Mouse (Mus musculus) c-Kit-positive CD71-negative TER-119-negative erythroid progenitor cells, embryonic 14.5 days (primary cell): ENCODE data around the gene Alkal2.

Source experiments
- DNase-seq: peaks from one replicate; pipeline ENCODE4 v3.0.0-alpha.2; 2013; ENCODE audit warnings: low read depth

Alkal2 gene

GRCm38 (mm10) chr12:30883986-30884621 is at the start of gene Alkal2:
TSS of gene Alkal2 (plus strand) at chr12:30884322.
- no peak for DNase-seq

GRCm38 (mm10) chr12:30848521-30848920 is 35.6 kb upstream of the Alkal2 start:
- no peak for DNase-seq

DNA sequence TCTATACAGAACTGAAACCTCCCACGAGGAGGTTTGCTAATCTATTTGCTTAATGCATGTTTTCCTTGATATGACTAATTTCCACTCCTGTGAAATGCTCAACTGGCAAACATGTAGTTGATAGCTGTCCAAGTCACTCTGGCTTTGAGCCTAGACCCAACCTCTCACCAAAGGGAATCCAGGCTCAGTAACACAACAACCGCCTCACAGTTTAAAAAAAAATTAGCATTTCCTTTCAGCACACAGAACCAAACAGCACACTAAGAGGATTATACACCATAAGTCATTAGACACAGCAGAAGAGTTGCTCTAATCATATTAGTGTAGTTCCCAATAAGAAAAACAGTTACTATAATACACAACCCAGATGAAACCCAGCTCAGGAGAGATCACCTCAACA is 33.2 kb upstream of the Alkal2 start:
- no peak for DNase-seq

DNA sequence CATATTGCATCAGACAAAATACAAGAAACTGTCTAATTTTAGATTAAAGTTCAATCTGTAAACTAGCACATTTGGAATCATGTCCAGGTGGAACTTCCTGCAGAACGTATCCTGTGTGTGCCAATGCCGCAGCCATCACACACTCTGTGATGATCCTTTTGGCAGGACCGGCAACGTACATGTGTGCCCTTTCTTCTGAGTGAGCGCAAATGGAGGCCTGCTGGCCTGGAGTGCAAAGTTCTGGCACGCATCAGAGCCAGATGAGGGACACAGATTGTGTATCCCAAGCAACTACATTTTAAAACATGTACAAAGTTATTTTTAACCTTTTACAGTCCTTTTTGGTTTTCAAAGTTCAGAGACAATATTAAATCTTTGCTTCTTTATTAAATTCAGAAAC is 32.3 kb upstream of the Alkal2 start:
- no peak for DNase-seq

DNA sequence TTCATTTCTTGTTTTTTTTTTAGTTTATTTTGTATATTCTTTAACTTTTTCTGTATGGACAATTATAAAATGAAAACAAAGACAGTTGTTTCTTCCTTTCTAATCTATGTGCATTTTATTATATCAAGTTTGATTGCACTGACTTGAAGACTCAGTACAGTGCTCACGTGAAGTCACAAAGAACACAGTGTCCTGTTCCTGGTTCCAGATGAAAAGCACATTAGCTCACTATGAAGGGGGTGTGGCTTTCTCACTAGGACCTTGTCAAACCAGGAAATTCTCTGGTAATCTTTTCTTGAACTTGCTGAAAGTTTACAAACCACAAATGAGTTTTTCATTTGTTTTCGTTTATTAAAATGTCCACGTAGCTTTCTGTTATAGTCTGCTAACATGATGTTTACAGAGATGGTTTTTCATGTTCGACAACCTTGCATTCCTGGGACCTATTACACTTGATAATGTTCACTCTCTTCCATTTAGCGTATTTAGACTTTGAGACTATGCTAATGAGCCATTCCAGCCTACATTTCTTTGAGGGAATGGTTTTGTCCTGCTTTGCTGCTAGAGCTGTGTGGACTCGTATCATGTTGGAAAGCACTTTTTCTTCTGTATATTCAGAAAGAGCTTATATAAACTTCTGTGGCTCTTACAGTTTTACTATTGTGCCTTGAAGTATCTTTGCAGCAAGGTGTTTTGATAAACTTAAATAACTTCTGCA is 28.5 kb upstream of the Alkal2 start:
- DNase-seq, result no peak

DNA sequence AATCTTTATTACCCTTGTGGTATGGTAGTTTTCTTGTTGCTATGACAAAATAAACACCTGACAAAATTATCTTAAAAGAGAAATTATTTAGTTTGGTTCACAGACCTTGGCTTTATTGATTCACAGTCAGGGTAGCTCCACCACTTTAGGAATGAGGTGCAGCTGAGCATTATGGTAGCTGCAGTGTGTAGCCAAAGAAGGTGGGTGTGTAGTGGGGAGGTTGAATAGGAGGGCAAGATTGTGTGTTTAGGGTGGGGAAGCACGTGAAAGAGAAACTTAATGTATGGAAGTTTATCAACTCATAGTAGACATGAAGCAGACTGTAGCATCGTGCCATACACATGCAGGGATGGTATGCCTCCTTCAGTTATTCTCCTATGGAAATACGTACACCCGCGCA is 27.9 kb upstream of the Alkal2 start:
- no peak for DNase-seq

DNA sequence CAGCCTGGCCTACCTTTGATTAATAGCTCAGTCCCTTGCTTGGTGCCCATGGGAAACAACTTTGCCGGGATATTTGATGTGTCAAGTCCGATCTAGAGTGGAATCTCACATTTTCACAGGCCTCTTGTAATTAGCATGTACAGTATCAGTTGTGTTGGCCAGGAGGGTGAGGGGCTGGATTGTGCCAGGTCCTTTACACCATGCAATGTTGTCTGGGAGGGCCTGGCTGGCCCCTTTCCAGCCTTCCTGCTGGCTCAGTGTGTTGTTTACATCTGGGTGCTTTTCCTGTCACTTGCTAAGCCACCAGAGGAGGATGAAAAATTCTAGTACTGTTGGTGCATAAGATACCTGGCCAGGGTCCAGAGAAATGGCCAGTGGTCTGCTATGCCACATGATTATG is 19.8 kb upstream of the Alkal2 start:
- DNase-seq, result no peak

GRCm38 (mm10) chr12:30865781-30866180 is 18.3 kb upstream of the Alkal2 start:
- DNase-seq, result no peak

DNA sequence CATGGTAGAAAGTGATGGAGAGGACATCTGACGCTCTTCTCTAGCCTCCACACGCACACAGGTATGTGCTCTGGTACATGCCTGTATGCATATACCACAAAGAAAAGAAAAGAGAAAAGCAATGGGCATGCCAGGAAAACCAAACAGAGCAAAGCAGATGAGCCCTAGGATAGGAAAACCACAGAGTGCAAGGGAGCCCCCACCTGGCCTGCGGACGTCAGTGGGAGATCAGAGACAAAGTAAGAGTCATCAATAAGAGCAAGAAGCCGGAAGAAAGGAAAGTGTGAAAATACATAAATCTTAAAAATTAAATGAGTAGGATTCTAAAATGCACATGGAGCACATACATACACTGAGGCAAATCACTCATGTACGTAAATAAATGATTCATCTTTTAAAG is 4.7 kb upstream of the Alkal2 start:
- DNase-seq, result no peak

- DNase-seq, result no peak
Observed at GRCm38 (mm10) chr12:30883592-30883985, 533 bp upstream of the Alkal2 start.

GRCm38 (mm10) chr12:30884622-30885230 is 604 bp downstream of the Alkal2 start:
- DNase-seq, result no peak

GRCm38 (mm10) chr12:30885891-30886290 is 1.8 kb downstream of the Alkal2 start:
- no peak for DNase-seq

- no peak for DNase-seq
Observed at GRCm38 (mm10) chr12:30888003-30888402, 3.9 kb downstream of the Alkal2 start.

- DNase-seq, result no peak
Observed at GRCm38 (mm10) chr12:30890067-30890466, 5.9 kb downstream of the Alkal2 start.

DNA sequence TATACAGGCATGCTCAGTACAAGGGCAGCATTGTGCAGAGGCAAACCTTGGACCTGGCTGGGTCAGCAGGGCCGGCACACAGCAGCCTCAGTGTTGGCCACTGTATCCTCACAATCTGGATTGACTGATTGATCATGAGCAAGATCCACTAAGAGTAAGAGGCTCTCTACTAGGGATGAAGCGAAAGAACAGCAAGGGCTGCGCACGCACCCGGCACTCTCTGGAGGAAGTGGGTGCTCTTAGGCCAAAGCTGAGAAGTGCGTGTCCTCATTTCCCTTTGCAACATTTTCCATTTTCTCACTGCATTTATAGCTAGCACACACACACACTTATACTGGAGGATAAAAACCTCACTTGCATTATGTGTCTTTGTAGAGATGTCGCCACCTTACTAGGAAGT is 7.3 kb downstream of the Alkal2 start:
- no peak for DNase-seq

- DNase-seq, result no peak
Observed at GRCm38 (mm10) chr12:30897039-30897438, 12.9 kb downstream of the Alkal2 start.

DNA sequence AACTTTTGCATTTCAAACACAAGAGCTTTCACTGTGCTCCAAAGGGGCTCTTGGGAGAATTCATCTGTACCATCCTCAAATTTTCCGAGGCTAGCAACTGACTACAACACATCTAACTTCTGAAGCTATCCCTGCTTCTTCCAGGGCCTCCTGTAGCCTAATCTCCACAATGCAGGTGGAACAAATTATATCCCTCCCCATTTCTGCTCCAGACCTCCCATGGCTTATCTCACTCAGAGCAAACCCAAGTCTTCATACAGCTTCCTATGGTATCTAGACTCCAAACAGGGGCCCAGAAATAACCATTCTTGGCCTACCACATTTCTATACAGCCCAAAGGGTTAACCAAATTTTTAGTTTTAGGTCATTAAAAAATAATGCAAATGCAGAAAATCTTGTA is 24.5 kb downstream of the Alkal2 start:
- no peak for DNase-seq

GRCm38 (mm10) chr12:30909881-30910280 is 25.8 kb downstream of the Alkal2 start:
- DNase-seq, result no peak

- DNase-seq, result no peak
Observed at GRCm38 (mm10) chr12:30910860-30911259, 26.7 kb downstream of the Alkal2 start.

DNA sequence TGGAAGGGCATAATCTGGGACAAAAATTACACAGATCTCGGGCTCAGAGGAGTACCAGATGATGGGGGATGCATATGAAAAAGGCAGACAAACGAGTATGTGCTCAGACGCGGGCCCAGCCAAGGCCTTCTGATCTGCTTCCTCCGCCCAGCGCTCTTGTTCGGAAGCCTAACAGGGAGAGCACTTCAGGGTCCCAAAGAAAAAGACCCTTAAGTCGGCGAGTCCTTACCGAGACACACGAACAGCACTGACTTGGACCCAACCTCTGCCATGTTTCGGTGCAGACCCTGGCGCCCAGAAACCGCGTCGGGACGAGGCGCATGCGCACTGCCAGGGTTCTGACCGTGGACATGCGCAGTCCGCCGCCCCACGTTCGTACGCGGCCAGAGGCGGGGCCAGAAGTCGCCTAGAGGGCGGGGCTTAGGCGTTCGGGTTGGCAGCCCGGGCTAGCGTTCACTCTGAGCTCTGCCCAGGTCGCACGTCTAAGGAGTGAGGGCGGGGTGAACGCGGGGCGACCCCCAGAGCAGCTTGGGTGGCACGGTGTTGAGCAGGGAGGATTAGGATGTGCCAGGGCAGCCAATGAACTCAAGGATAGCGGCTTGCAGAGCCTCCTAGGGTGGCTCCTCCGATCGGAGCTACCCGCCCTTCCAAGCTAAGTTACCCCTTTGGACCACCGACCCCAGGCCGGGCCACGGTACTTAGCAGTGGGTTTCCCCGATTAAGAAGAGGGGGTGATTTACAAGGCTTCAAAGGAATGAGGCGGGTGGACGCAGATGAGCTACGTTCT is 27.3 kb downstream of the Alkal2 start, which contains the start of the genes Acp1 and Sh3yl1:
Gene Acp1 (minus strand): TSS at position 329 of the 787 bp plus-strand sequence.
Gene Sh3yl1 (plus strand): TSS at position 408 of the 787 bp plus-strand sequence.
- DNase-seq, result peak; percentile 74

- no peak for DNase-seq
Observed at GRCm38 (mm10) chr12:30912048-30912381, 27.9 kb downstream of the Alkal2 start.

DNA sequence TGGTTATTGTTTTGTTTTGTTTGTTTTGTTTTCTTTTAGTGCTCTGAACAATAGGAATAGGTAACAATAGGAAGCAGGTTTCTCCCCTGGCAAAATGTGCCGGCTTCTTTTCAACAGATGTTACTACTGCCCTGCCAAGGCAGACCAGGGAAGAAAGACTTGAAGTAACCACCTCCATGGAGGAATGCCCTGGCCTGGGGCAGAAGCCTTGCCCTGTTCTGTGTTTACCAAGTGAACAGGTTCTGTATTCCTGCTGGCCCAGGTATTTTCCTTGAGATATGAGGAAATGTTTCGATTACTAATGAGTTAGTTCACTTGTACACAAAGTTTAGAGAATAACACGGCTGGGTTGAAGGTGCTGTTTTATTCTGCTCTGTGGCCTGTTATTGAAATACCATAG is 28.7 kb downstream of the Alkal2 start:
- DNase-seq, result no peak

- no peak for DNase-seq
Observed at GRCm38 (mm10) chr12:30922401-30922800, 38.3 kb downstream of the Alkal2 start.
